Mouse (Mus musculus) testis, adult 2 months (tissue): Measurements from ENCODE around the gene Lipm.

Experiments used
- CTCF ChIP-seq: fragments of 200-500 bp; IDR thresholded peaks from 2 replicates; pipeline ENCODE4 v1.5.1; 2012; ENCODE audit warnings: low read depth, mild to moderate bottlenecking, inconsistent platforms, low read length, moderate library complexity; ENCODE audit not compliant: control insufficient read depth, insufficient read depth, insufficient replicate concordance
- POLR2A ChIP-seq: fragments of 200-500 bp; IDR thresholded peaks from 2 replicates; pipeline ENCODE4 v1.6.1; 2012; ENCODE audit warnings: low read depth, mild to moderate bottlenecking, inconsistent platforms, low read length, moderate library complexity; ENCODE audit not compliant: control insufficient read depth

GRCm38 (mm10) chr19:34074239-34074638 lies 26.5 kb upstream of the Lipm start:
- TF ChIP-seq POLR2A (no peak), CTCF (no peak)
